8 mouse cellular contexts compared by ENCODE assay signal in genomic region chr3:85888221-85888671, GRCm38 (mm10). TPM values are rescaled to one million over a fixed set of nuclear protein-coding genes. Genes with fewer than 3 reads are reported as not detected.
A peak's percentile ranks its signal among the peaks of the same experiment; 100 is the strongest.
DNase-seq lines count a peak whose midpoint lies in the region; ATAC-seq and TF ChIP-seq lines count a peak whose summit lies in the region.

No protein-coding gene starts in this region.

- ATAC-seq in heart, embryonic 11.5 days (replicated peaks; ENCODE audit: insufficient number of reproducible peaks, low FRiP score, low TSS enrichment): no peak

- TF ChIP-seq CTCF in lung, adult 2 months (IDR thresholded peaks at IDR 0.05; ENCODE audit: insufficient read depth, low read length): no peak

- DNase-seq in urinary bladder, adult 18-20 months (ENCODE audit: low spot score in 2 of 2): peak; percentile 5 to 22
- no peak for DNase-seq in urinary bladder, postnatal 4 days (ENCODE audit: low spot score in 2 of 2)
- DNase-seq in embryo, embryonic 9.5 days (ENCODE audit: extremely low spot score): peak; percentile 24
- peak; percentile 62 to 64 for DNase-seq in kidney, adult 8-10 months
- peak; percentile 63 for DNase-seq in lung, adult 2 months
- DNase-seq in retina, embryonic 14.5 days (ENCODE audit: low spot score): peak; percentile 22
- DNase-seq in layer of hippocampus, adult 11-12 months (ENCODE audit: low spot score): no peak

- peak overlapping the region; percentile 36; the same call in 1 of the 2 replicates for H3K9ac ChIP-seq in heart, embryonic 11.5 days (ENCODE audit: low read depth, low read length)

- no peaks in the 10 kb centered on the region for H3K9me3 ChIP-seq in heart, embryonic 11.5 days (replicated peaks; ENCODE audit: control insufficient read depth, low read length)

- TF ChIP-seq POLR2A in lung, adult 2 months (IDR thresholded peaks at IDR 0.05; ENCODE audit: borderline replicate concordance, extremely low read depth, low read depth, low read length): 0 out of 2 replicates have a peak, but pooled peaks have one; percentile 23

- peak overlapping the region; percentile 65 for H3K4me2 ChIP-seq in heart, embryonic 11.5 days

- H3K4me1 ChIP-seq in heart, embryonic 11.5 days (ENCODE audit: control insufficient read depth, insufficient read depth, low read length): peaks cover 9% of the 10 kb centered on the region
- peaks cover 6% of the 10 kb centered on the region; the same call in 1 of the 2 replicates for H3K4me1 ChIP-seq in lung, adult 2 months (ENCODE audit: control insufficient read depth, insufficient read depth, low read length)

- 9% methylated on average over 11 of the region's 11 CpGs for WGBS in heart, embryonic 11.5 days (ENCODE audit: insufficient replicate concordance)
- 12% methylated on average over 11 of the region's 11 CpGs for WGBS in lung, adult 2 months

- peak overlapping the region; percentile 50 for H3K4me3 ChIP-seq in heart, embryonic 11.5 days (ENCODE audit: low read depth, low read length)
- H3K4me3 ChIP-seq in lung, adult 2 months (replicated peaks; ENCODE audit: extremely low read depth, low read depth, low read length): peak overlapping the region; percentile 75

- no peaks in the 10 kb centered on the region for H3K36me3 ChIP-seq in heart, embryonic 11.5 days (ENCODE audit: control insufficient read depth, insufficient read depth, low read length)

- peaks cover 6% of the 10 kb centered on the region for H3K27me3 ChIP-seq in heart, embryonic 11.5 days (ENCODE audit: control insufficient read depth, insufficient read depth, low read length)

- H3K27ac ChIP-seq in heart, embryonic 11.5 days (ENCODE audit: low read depth, low read length): no peak overlapping the region; the same call in 1 of the 2 replicates

RNA-seq across cellular contexts. Expression of gene Gm37240, which starts 0.9 kb away (rescaled TPM):
- 4.5 and 5.1 TPM in 2 replicates for polyA plus RNA-seq in heart, embryonic 11.5 days (2014; fragmentation: Nextera tagmentation; extraction: Ambion mirVana)
- polyA plus RNA-seq in lung, adult 2 months (2012; rRNA removed): 11.8 and 16.9 TPM in 2 replicates

RNA-seq across cellular contexts. Expression of gene Glt28d2, which starts 0.9 kb away (rescaled TPM):
- 0.93 and 1.2 TPM in 2 replicates for polyA plus RNA-seq in heart, embryonic 11.5 days (2014; fragmentation: Nextera tagmentation; extraction: Ambion mirVana)
- 1.9 and 2.6 TPM in 2 replicates for polyA plus RNA-seq in lung, adult 2 months (2012; rRNA removed)

Comparison
In these comparisons a context has a peak if more than half of its experiments do, and no peak if none do; other contexts are left out.
1. DNase-seq: peak in urinary bladder, adult 18-20 months (2 of 2), embryo, embryonic 9.5 days (single experiment), kidney, adult 8-10 months (2 of 2), lung, adult 2 months (single experiment) and retina, embryonic 14.5 days (single experiment); none in urinary bladder, postnatal 4 days (0 of 2) and layer of hippocampus, adult 11-12 months (single experiment).